Mouse (Mus musculus): ENCODE measurements around the gene Vcp.

GRCm38 (mm10) chr4:42954297-42954696 lies 46.0 kb downstream of the Vcp start:
- TF ChIP-seq CTCF (IDR thresholded peaks at IDR 0.05; ENCODE audit: low read depth, low read length) (peak; percentile 98), GATA1 (IDR thresholded peaks at IDR 0.05; ENCODE audit: borderline replicate concordance, low read length) (no peak), TAL1 (conservative IDR thresholded peaks at IDR 0.05; ENCODE audit: low read depth, low read length) (no peak)
